ENCODE assay signal across 9 mouse cellular contexts in genomic region chr9:117192093-117192492, GRCm38 (mm10).
DNase-seq lines count a peak whose midpoint lies in the region; ATAC-seq and TF ChIP-seq lines count a peak whose summit lies in the region.
"Had no signal": no experiment of that assay in that cellular context is flagged by ENCODE, and none has a peak within 500 bp of the region (broad histone marks: within the 10 kb centered on the region; RNA-seq: fewer than 3 reads in every experiment).

No protein-coding gene starts in this region.

- H3K27ac ChIP-seq in embryonic facial prominence, embryonic 12.5 days, result peak overlapping the region; percentile 95
- peak overlapping the region; percentile 81 for H3K27ac ChIP-seq in heart, postnatal 0 days (ENCODE audit: low read depth)
- H3K27ac ChIP-seq in limb, embryonic 13.5 days, result peak overlapping the region; percentile 91

- 19% methylated on average over 15 of the region's 15 CpGs for WGBS in embryonic facial prominence, embryonic 12.5 days
- 42% methylated on average over 15 of the region's 15 CpGs for WGBS in heart, postnatal 0 days
- 18% methylated on average over 15 of the region's 15 CpGs for WGBS in limb, embryonic 13.5 days

- no peak overlapping the region for H3K9ac ChIP-seq in embryonic facial prominence, embryonic 12.5 days
- no peak overlapping the region for H3K9ac ChIP-seq in heart, postnatal 0 days (replicated peaks; ENCODE audit: low read depth, low read length)
- H3K9ac ChIP-seq in limb, embryonic 13.5 days, result no peak overlapping the region

- DNase-seq in layer of hippocampus, adult 11-12 months (ENCODE audit: low spot score), result peak; percentile 27
- no peak for DNase-seq in layer of hippocampus, postnatal 25 days (ENCODE audit: extremely low spot score in 1 of 2, low spot score in 1 of 2)
- DNase-seq in heart, postnatal 0 days (ENCODE audit: low spot score), result no peak
- no peak for DNase-seq in ovary, postnatal 36 days (ENCODE audit: low spot score)
- DNase-seq in spleen, postnatal 4 days (ENCODE audit: low spot score in 2 of 2), result no peak
- DNase-seq in gastrocnemius, postnatal 4 days (ENCODE audit: low spot score in 2 of 2), result no peak
- DNase-seq: thymus, adult 18-20 months had no signal

- no peak for TF ChIP-seq CTCF in heart, postnatal 0 days (IDR thresholded peaks at IDR 0.05; ENCODE audit: low read depth)

- peaks cover 2% of the 10 kb centered on the region; the same call in 1 of the 2 replicates for H3K9me3 ChIP-seq in embryonic facial prominence, embryonic 12.5 days
- H3K9me3 ChIP-seq in heart, postnatal 0 days (replicated peaks; ENCODE audit: control insufficient read depth, low read length), result no peaks in the 10 kb centered on the region
- H3K9me3 ChIP-seq in limb, embryonic 13.5 days, result no peaks in the 10 kb centered on the region

- peaks cover 28% of the 10 kb centered on the region for H3K4me1 ChIP-seq in embryonic facial prominence, embryonic 12.5 days
- peaks cover 8% of the 10 kb centered on the region for H3K4me1 ChIP-seq in heart, postnatal 0 days (ENCODE audit: control insufficient read depth, insufficient read depth)
- H3K4me1 ChIP-seq in limb, embryonic 13.5 days, result peaks cover 46% of the 10 kb centered on the region

- no peak for TF ChIP-seq EP300 in heart, postnatal 0 days (IDR thresholded peaks at IDR 0.05; ENCODE audit: low read depth)

- no peaks in the 10 kb centered on the region for H3K27me3 ChIP-seq in embryonic facial prominence, embryonic 12.5 days
- H3K27me3 ChIP-seq in heart, postnatal 0 days (ENCODE audit: control insufficient read depth, insufficient read depth, low read length), result no peaks in the 10 kb centered on the region
- H3K27me3 ChIP-seq in limb, embryonic 13.5 days, result no peaks in the 10 kb centered on the region

- H3K4me2 ChIP-seq in embryonic facial prominence, embryonic 12.5 days (replicated peaks), result peak overlapping the region; percentile 24
- H3K4me2 ChIP-seq in heart, postnatal 0 days (ENCODE audit: low read depth, low read length), result peak overlapping the region; percentile 35
- H3K4me2 ChIP-seq in limb, embryonic 13.5 days (replicated peaks), result peak overlapping the region; percentile 46

- H3K4me3 ChIP-seq in embryonic facial prominence, embryonic 12.5 days, result no peak overlapping the region
- no peak overlapping the region for H3K4me3 ChIP-seq in heart, postnatal 0 days (ENCODE audit: low read depth, low read length)
- H3K4me3 ChIP-seq in limb, embryonic 13.5 days, result no peak overlapping the region

- peaks cover 7% of the 10 kb centered on the region; the same call in 1 of the 2 replicates for H3K36me3 ChIP-seq in embryonic facial prominence, embryonic 12.5 days
- 0 out of 2 replicates have a peak, but pooled peaks cover 5% of the 10 kb centered on the region for H3K36me3 ChIP-seq in heart, postnatal 0 days (replicated peaks; ENCODE audit: control insufficient read depth, insufficient read depth, low read length)
- H3K36me3 ChIP-seq in limb, embryonic 13.5 days, result peaks cover 16% of the 10 kb centered on the region

- ATAC-seq in embryonic facial prominence, embryonic 12.5 days (ENCODE audit: insufficient number of reproducible peaks, insufficient read depth, low FRiP score, low TSS enrichment), result peak; percentile 59; the same call in 1 of the 2 replicates
- no peak; the same call in 1 of the 2 replicates for ATAC-seq in heart, postnatal 0 days (ENCODE audit: insufficient read depth, low read depth)
- peak; percentile 30 for ATAC-seq in limb, embryonic 13.5 days (ENCODE audit: low FRiP score, low read depth)
